Mouse (Mus musculus) embryo, embryonic 10 days (tissue): ENCODE measurements around the gene Tnfsf18.
A peak's percentile ranks its signal among the peaks of the same experiment; 100 is the strongest.

ENCODE experiments used
- DNase-seq: peaks from one replicate; pipeline ENCODE4 v3.0.0-alpha.2; 2015; ENCODE audit warnings: low spot score

Tnfsf18 gene

GRCm38 (mm10) chr1:161494343-161494742, at the start of gene Tnfsf18:
Gene Tnfsf18 (plus strand): TSS chr1:161494655.
- DNase-seq, result no peak

GRCm38 (mm10) chr1:161444858-161445257, 49.6 kb upstream of the Tnfsf18 start:
- peak; percentile 47 for DNase-seq

- DNase-seq, result no peak
These were observed 42.7 kb upstream of the Tnfsf18 start for GRCm38 (mm10) chr1:161451683-161452245.

GRCm38 (mm10) chr1:161452250-161452649, 42.2 kb upstream of the Tnfsf18 start:
- no peak for DNase-seq

- DNase-seq, result peak; percentile 35
These were observed 30.9 kb upstream of the Tnfsf18 start for GRCm38 (mm10) chr1:161463388-161464085.

DNA sequence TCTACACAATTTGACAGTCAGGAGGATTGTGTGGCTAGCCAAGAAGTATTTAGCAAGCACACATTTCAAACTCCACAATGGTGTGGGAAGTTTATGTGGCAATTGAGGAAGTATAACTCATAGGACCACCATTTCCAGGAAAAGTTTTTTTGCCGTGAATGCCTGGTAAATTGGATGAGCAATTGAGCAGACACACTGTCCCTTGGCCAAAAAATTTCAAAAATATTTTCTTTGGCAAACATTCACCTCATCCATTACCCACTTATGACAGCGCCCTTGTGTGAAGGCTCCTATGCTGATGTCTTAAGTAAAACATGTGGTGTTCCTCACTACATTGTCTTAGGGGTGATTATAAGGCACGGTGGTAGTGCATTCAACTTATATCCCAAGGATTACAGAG, 17.2 kb upstream of the Tnfsf18 start:
- no peak for DNase-seq

- no peak for DNase-seq
These were observed 14.6 kb upstream of the Tnfsf18 start for GRCm38 (mm10) chr1:161479854-161480253.

DNA sequence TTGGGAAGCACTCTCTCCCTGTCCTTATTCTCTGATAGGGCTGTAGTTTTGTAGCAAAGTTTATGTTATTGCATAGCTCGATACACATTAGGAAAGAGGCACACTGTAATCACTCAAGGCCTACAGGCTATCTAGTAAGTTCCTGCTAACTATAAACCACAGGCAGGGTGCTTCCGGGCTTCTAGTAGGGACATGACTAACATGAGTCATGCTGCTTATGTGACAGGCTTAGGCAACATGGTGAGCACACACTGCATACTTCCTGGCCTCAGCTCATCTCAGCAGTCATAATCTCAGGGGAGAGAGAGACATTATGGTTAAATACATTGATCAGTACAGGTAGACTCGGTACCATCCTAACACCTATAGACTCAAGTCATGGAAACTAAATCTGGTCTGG, 12.2 kb upstream of the Tnfsf18 start:
- no peak for DNase-seq

DNA sequence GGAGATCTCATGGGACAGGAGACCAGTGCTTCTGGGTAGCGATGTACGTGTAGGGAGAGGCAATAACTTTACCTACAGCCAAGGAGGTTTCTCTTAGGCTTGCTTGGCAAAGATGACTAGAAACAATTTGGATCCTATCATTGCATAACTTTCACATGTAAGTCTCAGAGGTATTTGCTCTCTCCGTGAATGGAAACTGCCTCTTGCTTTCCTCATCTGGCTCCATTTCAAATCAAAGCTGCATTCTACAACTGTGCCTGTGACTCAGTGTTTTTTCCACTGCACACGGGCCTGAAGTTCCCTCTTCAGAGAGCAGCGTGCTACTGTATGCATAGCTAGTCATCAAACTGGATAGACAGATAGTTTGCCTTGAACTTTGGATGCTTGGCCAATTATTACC, 7.4 kb upstream of the Tnfsf18 start:
- DNase-seq, result no peak

- DNase-seq, result no peak
These were observed 2.7 kb upstream of the Tnfsf18 start for GRCm38 (mm10) chr1:161491766-161492165.

GRCm38 (mm10) chr1:161496866-161497645, 2.6 kb downstream of the Tnfsf18 start:
- no peak for DNase-seq

- DNase-seq, result no peak
These were observed 5.8 kb downstream of the Tnfsf18 start for GRCm38 (mm10) chr1:161500114-161500810.

GRCm38 (mm10) chr1:161500811-161501146, 6.3 kb downstream of the Tnfsf18 start:
- DNase-seq, result no peak

DNA sequence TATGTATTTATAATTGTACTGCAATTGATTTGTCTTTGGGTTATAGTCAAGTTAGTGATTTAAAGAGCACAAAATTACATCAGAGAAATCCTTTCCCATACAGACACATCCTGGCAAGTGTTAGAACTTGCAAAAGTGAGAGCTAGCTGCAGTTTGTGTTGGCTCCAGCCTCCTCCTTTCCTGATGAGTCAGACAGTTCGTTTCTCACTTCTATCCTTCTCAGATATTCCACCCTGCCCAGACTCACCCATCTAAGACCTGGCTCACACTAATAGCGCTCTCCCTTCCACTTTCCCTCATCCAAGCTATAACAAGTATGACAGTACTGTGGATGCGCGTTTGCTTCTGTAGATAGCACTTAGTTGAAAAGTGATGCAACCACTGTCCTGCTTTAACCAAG, 11.9 kb downstream of the Tnfsf18 start:
- DNase-seq, result no peak

- no peak for DNase-seq
These were observed 13.2 kb downstream of the Tnfsf18 start for GRCm38 (mm10) chr1:161507623-161508047.

DNA sequence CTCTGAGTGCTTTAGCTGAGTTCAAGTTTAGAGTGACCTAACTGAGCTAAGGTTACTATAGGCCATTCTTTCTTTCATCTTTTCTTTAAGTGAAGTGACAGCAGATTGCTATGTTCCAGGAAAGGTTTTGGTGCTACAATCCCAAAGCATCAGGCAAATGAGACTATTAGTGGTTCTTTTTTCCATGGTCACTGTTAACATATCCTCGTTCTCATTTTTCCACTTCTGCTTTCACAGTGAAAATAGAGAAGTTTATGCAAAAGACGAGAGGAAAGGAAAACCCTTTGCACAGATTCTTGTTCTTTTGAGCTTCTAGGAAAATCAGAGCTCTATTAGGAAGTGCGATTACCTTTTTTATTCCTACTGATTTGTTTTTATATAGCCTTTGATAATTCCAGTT, 22.9 kb downstream of the Tnfsf18 start:
- DNase-seq, result no peak

DNA sequence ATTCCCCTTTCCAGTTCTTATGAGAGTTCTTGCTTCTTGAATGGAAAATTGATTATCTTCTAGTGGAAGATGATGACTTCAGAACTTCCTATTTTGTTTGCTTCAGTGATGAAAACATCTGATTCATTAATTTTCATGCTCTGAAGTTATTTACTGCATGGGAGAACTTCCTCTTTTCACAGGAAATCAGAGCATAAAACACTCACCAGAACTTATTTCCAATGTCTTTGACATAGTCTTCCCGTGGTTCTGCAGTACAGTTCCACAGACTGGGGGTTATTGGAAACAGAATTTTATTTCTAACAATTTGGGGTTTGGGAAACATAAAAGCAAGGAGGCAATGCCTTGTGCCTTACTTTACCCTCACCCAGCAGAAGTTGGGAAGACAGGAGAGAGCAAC, 25.8 kb downstream of the Tnfsf18 start:
- no peak for DNase-seq

DNA sequence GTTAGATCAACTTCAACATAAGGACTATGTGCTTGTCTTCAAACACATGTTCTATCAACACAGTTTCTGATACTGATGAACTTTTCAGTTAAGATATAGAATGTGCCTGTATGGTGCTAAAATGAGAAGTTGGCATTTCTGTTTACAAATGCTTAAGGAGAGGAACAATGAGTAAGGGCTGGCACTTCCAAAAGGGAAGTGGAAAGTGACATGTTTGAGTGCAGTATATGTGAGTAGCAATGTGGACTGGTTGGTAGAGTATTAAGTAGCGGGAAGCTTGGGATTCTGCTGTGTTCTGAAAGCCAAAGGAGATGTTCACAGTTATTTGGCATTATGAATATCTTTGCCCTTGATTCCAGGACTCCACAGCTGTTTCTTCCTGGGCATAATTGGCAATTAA, 33.7 kb downstream of the Tnfsf18 start:
- no peak for DNase-seq

- no peak for DNase-seq
These were observed 56.2 kb downstream of the Tnfsf18 start for GRCm38 (mm10) chr1:161550596-161551095.

GRCm38 (mm10) chr1:161552098-161552497, 57.6 kb downstream of the Tnfsf18 start:
- no peak for DNase-seq
